ENCODE assay signal across 12 mouse cellular contexts in genomic region chr3:88535005-88535404, GRCm38 (mm10). TPM values are rescaled to one million over a fixed set of nuclear protein-coding genes. Genes with fewer than 3 reads are reported as not detected.
DNase-seq lines count a peak whose midpoint lies in the region; ATAC-seq and TF ChIP-seq lines count a peak whose summit lies in the region.
"Had no signal": no experiment of that assay in that cellular context is flagged by ENCODE, and none has a peak within 500 bp of the region (broad histone marks: within the 10 kb centered on the region; RNA-seq: fewer than 3 reads in every experiment).

No protein-coding gene starts in this region.

- no peak overlapping the region for H3K27ac ChIP-seq in liver, embryonic 11.5 days (ENCODE audit: low read depth, low read length)
- no peak overlapping the region for H3K27ac ChIP-seq in liver, postnatal 0 days (ENCODE audit: low read depth)
- H3K27ac ChIP-seq in forebrain, embryonic 12.5 days: peak overlapping the region; percentile 99
- H3K27ac ChIP-seq in intestine, embryonic 16.5 days (ENCODE audit: low read length): no peak overlapping the region
- no peak overlapping the region for H3K27ac ChIP-seq in neural tube, embryonic 14.5 days (ENCODE audit: low read depth, low read length)

- WGBS in liver, embryonic 11.5 days: 54% methylated on average over 3 of the region's 3 CpGs
- WGBS in liver, postnatal 0 days (ENCODE audit: insufficient replicate concordance): 69% methylated on average over 3 of the region's 3 CpGs
- WGBS in forebrain, embryonic 12.5 days: 0% methylated on average over 3 of the region's 3 CpGs
- WGBS in intestine, embryonic 16.5 days: 40% methylated on average over 3 of the region's 3 CpGs
- 15% methylated on average over 3 of the region's 3 CpGs for WGBS in neural tube, embryonic 14.5 days

- no peaks in the 10 kb centered on the region for H3K27me3 ChIP-seq in liver, embryonic 11.5 days (replicated peaks; ENCODE audit: control insufficient read depth, insufficient read depth, low read length)
- peaks cover 9% of the 10 kb centered on the region; the same call in 1 of the 2 replicates for H3K27me3 ChIP-seq in liver, postnatal 0 days (ENCODE audit: insufficient read depth, low read length)
- no peaks in the 10 kb centered on the region for H3K27me3 ChIP-seq in forebrain, embryonic 12.5 days
- no peaks in the 10 kb centered on the region for H3K27me3 ChIP-seq in intestine, embryonic 16.5 days (replicated peaks; ENCODE audit: control insufficient read depth, insufficient read depth, low read length)
- H3K27me3 ChIP-seq in neural tube, embryonic 14.5 days (ENCODE audit: control insufficient read depth, insufficient read depth, low read length): no peaks in the 10 kb centered on the region

- 0 out of 2 replicates have a peak overlapping the region, but pooled peaks have one; percentile 0 for H3K9ac ChIP-seq in liver, embryonic 11.5 days (ENCODE audit: low read depth, low read length)
- H3K9ac ChIP-seq in liver, postnatal 0 days (replicated peaks): no peak overlapping the region
- peak overlapping the region; percentile 99 for H3K9ac ChIP-seq in forebrain, embryonic 12.5 days
- 0 out of 2 replicates have a peak overlapping the region, but pooled peaks have one; percentile 21 for H3K9ac ChIP-seq in intestine, embryonic 16.5 days (ENCODE audit: low read depth, low read length)
- peak overlapping the region; percentile 99 for H3K9ac ChIP-seq in neural tube, embryonic 14.5 days (replicated peaks; ENCODE audit: low read depth, low read length)

- peak overlapping the region; percentile 93 for H3K4me2 ChIP-seq in liver, embryonic 11.5 days
- H3K4me2 ChIP-seq in liver, postnatal 0 days (ENCODE audit: low read depth, low read length): no peak overlapping the region
- peak overlapping the region; percentile 93 for H3K4me2 ChIP-seq in forebrain, embryonic 12.5 days
- H3K4me2 ChIP-seq in intestine, embryonic 16.5 days (ENCODE audit: low read depth, low read length): peak overlapping the region; percentile 88
- peak overlapping the region; percentile 77 for H3K4me2 ChIP-seq in neural tube, embryonic 14.5 days (ENCODE audit: low read depth, low read length)

- H3K9me3 ChIP-seq in liver, embryonic 11.5 days (ENCODE audit: control insufficient read depth, low read length): no peaks in the 10 kb centered on the region
- H3K9me3 ChIP-seq in liver, postnatal 0 days (ENCODE audit: low read length): no peaks in the 10 kb centered on the region
- no peaks in the 10 kb centered on the region for H3K9me3 ChIP-seq in forebrain, embryonic 12.5 days
- H3K9me3 ChIP-seq in intestine, embryonic 16.5 days (ENCODE audit: control insufficient read depth, low read length): no peaks in the 10 kb centered on the region
- no peaks in the 10 kb centered on the region for H3K9me3 ChIP-seq in neural tube, embryonic 14.5 days (ENCODE audit: control insufficient read depth, low read length)
- H3K9me3 ChIP-seq: G1E had no signal

- TF ChIP-seq EP300 in liver, postnatal 0 days (IDR thresholded peaks at IDR 0.05; ENCODE audit: low read depth): no peak

- no peak for ATAC-seq in liver, embryonic 11.5 days (replicated peaks; ENCODE audit: low FRiP score)
- ATAC-seq in liver, postnatal 0 days: no peak
- no peak for ATAC-seq in forebrain, embryonic 12.5 days (ENCODE audit: low FRiP score)
- ATAC-seq in intestine, embryonic 16.5 days: no peak
- ATAC-seq in neural tube, embryonic 14.5 days (ENCODE audit: low read depth): no peak

- peak overlapping the region; percentile 77 for H3K4me3 ChIP-seq in liver, embryonic 11.5 days (ENCODE audit: low read depth, low read length)
- no peak overlapping the region for H3K4me3 ChIP-seq in liver, postnatal 0 days (ENCODE audit: low read depth, low read length)
- H3K4me3 ChIP-seq in forebrain, embryonic 12.5 days (replicated peaks): peak overlapping the region; percentile 93
- H3K4me3 ChIP-seq in intestine, embryonic 16.5 days (ENCODE audit: low read length): 0 out of 2 replicates have a peak overlapping the region, but pooled peaks have one; percentile 85
- peak overlapping the region; percentile 96 for H3K4me3 ChIP-seq in neural tube, embryonic 14.5 days (ENCODE audit: low read depth, low read length)

- DNase-seq in liver, embryonic 11.5 days (ENCODE audit: low spot score): no peak
- DNase-seq in liver, postnatal 0 days: no peak
- DNase-seq in spleen, postnatal 10 days (ENCODE audit: low spot score in 2 of 2): no peak
- no peak for DNase-seq in adrenal gland, postnatal 36 days
- DNase-seq: adrenal gland, postnatal 25 days; cerebellum, postnatal 25 days; gastrocnemius, postnatal 14 days; retina, postnatal 1 day had no signal

- no peak for TF ChIP-seq CTCF in liver, postnatal 0 days (IDR thresholded peaks at IDR 0.05; ENCODE audit: low read depth)

- peaks cover 64% of the 10 kb centered on the region for H3K4me1 ChIP-seq in liver, embryonic 11.5 days (replicated peaks; ENCODE audit: control insufficient read depth, insufficient read depth, low read length)
- H3K4me1 ChIP-seq in liver, postnatal 0 days (ENCODE audit: insufficient read depth): peaks cover 26% of the 10 kb centered on the region
- H3K4me1 ChIP-seq in forebrain, embryonic 12.5 days: peaks cover 63% of the 10 kb centered on the region
- peaks cover 59% of the 10 kb centered on the region for H3K4me1 ChIP-seq in intestine, embryonic 16.5 days (ENCODE audit: control insufficient read depth, insufficient read depth, low read length)
- peaks cover 55% of the 10 kb centered on the region for H3K4me1 ChIP-seq in neural tube, embryonic 14.5 days (ENCODE audit: control insufficient read depth, insufficient read depth, low read length)

- H3K36me3 ChIP-seq in liver, embryonic 11.5 days (ENCODE audit: control insufficient read depth, insufficient read depth, low read length): no peaks in the 10 kb centered on the region; the same call in 1 of the 2 replicates
- no peaks in the 10 kb centered on the region for H3K36me3 ChIP-seq in liver, postnatal 0 days (replicated peaks; ENCODE audit: insufficient read depth, low read length)
- peaks cover 47% of the 10 kb centered on the region for H3K36me3 ChIP-seq in forebrain, embryonic 12.5 days (replicated peaks)
- 0 out of 2 replicates have a peak, but pooled peaks cover 3% of the 10 kb centered on the region for H3K36me3 ChIP-seq in intestine, embryonic 16.5 days (ENCODE audit: control insufficient read depth, insufficient read depth, low read length)
- peaks cover 37% of the 10 kb centered on the region for H3K36me3 ChIP-seq in neural tube, embryonic 14.5 days (ENCODE audit: control insufficient read depth, insufficient read depth, low read length)

RNA-seq across cellular contexts. Expression of gene Mex3a, which starts 2.8 kb away (rescaled TPM):
- polyA plus RNA-seq in liver, embryonic 11.5 days (2014; fragmentation: Nextera tagmentation; extraction: Ambion mirVana): 9.4 and 10.2 TPM in 2 replicates
- polyA plus RNA-seq in liver, postnatal 0 days (2015; fragmentation: Nextera tagmentation; extraction: Ambion mirVana): 0.37 and 0.51 TPM in 2 replicates
- polyA plus RNA-seq in forebrain, embryonic 12.5 days (2016; fragmentation: Nextera tagmentation; extraction: Ambion mirVana): 51.0 and 53.2 TPM in 2 replicates
- 6.5 and 7.3 TPM in 2 replicates for polyA plus RNA-seq in intestine, embryonic 16.5 days (2015; fragmentation: Nextera tagmentation; extraction: Ambion mirVana)
- polyA plus RNA-seq in neural tube, embryonic 14.5 days (2014; fragmentation: Nextera tagmentation; extraction: Ambion mirVana): 34.0 and 35.3 TPM in 2 replicates
- total RNA-seq in adrenal gland, postnatal 36 days (2021): 1 to 10 TPM; 3.1 to 4.3 TPM

RNA-seq across cellular contexts. Expression of gene Rab25, which starts 13.1 kb away (rescaled TPM):
- 1.1 and 1.2 TPM in 2 replicates for polyA plus RNA-seq in liver, embryonic 11.5 days (2014; fragmentation: Nextera tagmentation; extraction: Ambion mirVana)
- polyA plus RNA-seq in liver, postnatal 0 days (2015; fragmentation: Nextera tagmentation; extraction: Ambion mirVana): 0.13 and 0.29 TPM in 2 replicates
- 0.82 and 1.2 TPM in 2 replicates for polyA plus RNA-seq in forebrain, embryonic 12.5 days (2016; fragmentation: Nextera tagmentation; extraction: Ambion mirVana)
- polyA plus RNA-seq in intestine, embryonic 16.5 days (2015; fragmentation: Nextera tagmentation; extraction: Ambion mirVana): 102 and 109 TPM in 2 replicates
- polyA plus RNA-seq in neural tube, embryonic 14.5 days (2014; fragmentation: Nextera tagmentation; extraction: Ambion mirVana): not detected in 2 replicates
- not detected for total RNA-seq in adrenal gland, postnatal 36 days (2021)
- total RNA-seq: adrenal gland, postnatal 25 days; gastrocnemius, postnatal 14 days had no signal

RNA-seq across cellular contexts. Expression of gene Lamtor2, which starts 17.9 kb away (rescaled TPM):
- polyA plus RNA-seq in liver, embryonic 11.5 days (2014; fragmentation: Nextera tagmentation; extraction: Ambion mirVana): 111 and 120 TPM in 2 replicates
- 104 and 106 TPM in 2 replicates for polyA plus RNA-seq in liver, postnatal 0 days (2015; fragmentation: Nextera tagmentation; extraction: Ambion mirVana)
- polyA plus RNA-seq in forebrain, embryonic 12.5 days (2016; fragmentation: Nextera tagmentation; extraction: Ambion mirVana): 137 and 138 TPM in 2 replicates
- polyA plus RNA-seq in intestine, embryonic 16.5 days (2015; fragmentation: Nextera tagmentation; extraction: Ambion mirVana): 244 and 256 TPM in 2 replicates
- 97.0 and 106 TPM in 2 replicates for polyA plus RNA-seq in neural tube, embryonic 14.5 days (2014; fragmentation: Nextera tagmentation; extraction: Ambion mirVana)
- 100 to 1,000 TPM; 142 to 148 TPM for total RNA-seq in adrenal gland, postnatal 36 days (2021)

RNA-seq across cellular contexts. Expression of gene Ubqln4, which starts 18.6 kb away (rescaled TPM):
- polyA plus RNA-seq in liver, embryonic 11.5 days (2014; fragmentation: Nextera tagmentation; extraction: Ambion mirVana): 65.8 and 67.7 TPM in 2 replicates
- polyA plus RNA-seq in liver, postnatal 0 days (2015; fragmentation: Nextera tagmentation; extraction: Ambion mirVana): 12.5 and 13.5 TPM in 2 replicates
- 64.1 and 64.4 TPM in 2 replicates for polyA plus RNA-seq in forebrain, embryonic 12.5 days (2016; fragmentation: Nextera tagmentation; extraction: Ambion mirVana)
- 37.2 and 38.9 TPM in 2 replicates for polyA plus RNA-seq in intestine, embryonic 16.5 days (2015; fragmentation: Nextera tagmentation; extraction: Ambion mirVana)
- polyA plus RNA-seq in neural tube, embryonic 14.5 days (2014; fragmentation: Nextera tagmentation; extraction: Ambion mirVana): 43.5 and 44.1 TPM in 2 replicates
- total RNA-seq in adrenal gland, postnatal 36 days (2021): 10 to 100 TPM; 73.3 to 74.2 TPM

RNA-seq across cellular contexts. Expression of gene Lmna, which starts 25.2 kb away (rescaled TPM):
- 155 and 157 TPM in 2 replicates for polyA plus RNA-seq in liver, embryonic 11.5 days (2014; fragmentation: Nextera tagmentation; extraction: Ambion mirVana)
- polyA plus RNA-seq in liver, postnatal 0 days (2015; fragmentation: Nextera tagmentation; extraction: Ambion mirVana): 68.4 and 73.4 TPM in 2 replicates
- 23.2 and 25.8 TPM in 2 replicates for polyA plus RNA-seq in forebrain, embryonic 12.5 days (2016; fragmentation: Nextera tagmentation; extraction: Ambion mirVana)
- 126 and 127 TPM in 2 replicates for polyA plus RNA-seq in intestine, embryonic 16.5 days (2015; fragmentation: Nextera tagmentation; extraction: Ambion mirVana)
- 41.0 and 41.4 TPM in 2 replicates for polyA plus RNA-seq in neural tube, embryonic 14.5 days (2014; fragmentation: Nextera tagmentation; extraction: Ambion mirVana)
- 100 to 1,000 TPM; 109 to 141 TPM for total RNA-seq in adrenal gland, postnatal 36 days (2021)

Comparison
In these comparisons a context has a peak if more than half of its experiments do, and no peak if none do; other contexts are left out.
1. RNA of gene Rab25, which starts 13.1 kb away (polyA plus RNA-seq): 102 to 109 TPM in intestine, embryonic 16.5 days; 1.1 to 1.2 TPM in liver, embryonic 11.5 days, 0.82 to 1.2 TPM in forebrain, embryonic 12.5 days, 0.13 to 0.29 TPM in liver, postnatal 0 days and not detected in neural tube, embryonic 14.5 days; every median in the first group is over 10 times any median in the second.